Mouse (Mus musculus): ENCODE results near the gene Papolb. TPM values are rescaled to one million over a fixed set of nuclear protein-coding genes. Genes with fewer than 3 reads are reported as not detected.

The Papolb gene
- polyA plus RNA-seq, 1 experiment from 2014 or later = 0.32 TPM

GRCm38 (mm10) chr5:142549441-142549840 is 19.6 kb upstream of the Papolb start:
- Histone ChIP-seq H3K9ac (no peak overlapping the region), H3K9me3 (replicated peaks) (no peaks in the 10 kb centered on the region), H3K36me3 (no peaks in the 10 kb centered on the region), H3K4me2 (replicated peaks) (0 out of 2 replicates have a peak overlapping the region, but pooled peaks have one; percentile 4), H3K4me3 (no peak overlapping the region), H3K27me3 (peaks cover 13% of the 10 kb centered on the region), H3K4me1 (peaks cover 16% of the 10 kb centered on the region), H3K27ac (no peak overlapping the region)
- 42% methylated on average over 9 of the region's 9 CpGs for WGBS
- ATAC-seq (ENCODE audit: low FRiP score) = no peak

GRCm38 (mm10) chr5:142547066-142547465 is 17.2 kb upstream of the Papolb start:
- WGBS = 66% methylated on average over 3 of the region's 3 CpGs
- ATAC-seq (ENCODE audit: low FRiP score) = no peak
- H3K9me3 ChIP-seq (replicated peaks) = no peaks in the 10 kb centered on the region

GRCm38 (mm10) chr5:142546344-142546743 is 16.5 kb upstream of the Papolb start:
- no peak overlapping the region for H3K4me3 ChIP-seq
- no peak overlapping the region for H3K27ac ChIP-seq
- WGBS = 10% methylated on average over 5 of the region's 5 CpGs
- no peak overlapping the region for H3K4me2 ChIP-seq (replicated peaks)
- no peak for ATAC-seq (ENCODE audit: low FRiP score)
- peaks cover 16% of the 10 kb centered on the region for H3K4me1 ChIP-seq
- H3K27me3 ChIP-seq = peaks cover 13% of the 10 kb centered on the region
- no peak overlapping the region for H3K9ac ChIP-seq
- H3K9me3 ChIP-seq (replicated peaks) = no peaks in the 10 kb centered on the region
- H3K36me3 ChIP-seq = no peaks in the 10 kb centered on the region

More at GRCm38 (mm10) chr5:142547066-142547465, 17.2 kb upstream of the Papolb start:
- no peak overlapping the region for H3K4me2 ChIP-seq (replicated peaks)
- H3K27ac ChIP-seq = no peak overlapping the region
- peaks cover 13% of the 10 kb centered on the region for H3K27me3 ChIP-seq
- H3K4me1 ChIP-seq = peaks cover 16% of the 10 kb centered on the region
- H3K36me3 ChIP-seq = no peaks in the 10 kb centered on the region
- H3K9ac ChIP-seq = no peak overlapping the region
- H3K4me3 ChIP-seq = no peak overlapping the region

GRCm38 (mm10) chr5:142545014-142545795 is 15.3 kb upstream of the Papolb start:
- Histone ChIP-seq H3K36me3 (no peaks in the 10 kb centered on the region), H3K9ac (no peak overlapping the region), H3K4me2 (replicated peaks) (no peak overlapping the region), H3K9me3 (replicated peaks) (no peaks in the 10 kb centered on the region), H3K4me1 (peaks cover 11% of the 10 kb centered on the region), H3K27ac (no peak overlapping the region), H3K4me3 (no peak overlapping the region), H3K27me3 (peaks cover 6% of the 10 kb centered on the region)
- no peak for ATAC-seq (ENCODE audit: low FRiP score)
- 71% methylated on average over 5 of the region's 5 CpGs for WGBS

- H3K27ac ChIP-seq = no peak overlapping the region
- H3K4me2 ChIP-seq (replicated peaks) = no peak overlapping the region
- H3K4me1 ChIP-seq = no peaks in the 10 kb centered on the region
- H3K36me3 ChIP-seq = no peaks in the 10 kb centered on the region
- no peaks in the 10 kb centered on the region for H3K9me3 ChIP-seq (replicated peaks)
- ATAC-seq (ENCODE audit: low FRiP score) = no peak
- H3K4me3 ChIP-seq = no peak overlapping the region
- WGBS = 91% methylated on average over 3 of the region's 3 CpGs
- no peak overlapping the region for H3K9ac ChIP-seq
- H3K27me3 ChIP-seq = no peaks in the 10 kb centered on the region
Measured at GRCm38 (mm10) chr5:142537286-142537685, 7.4 kb upstream of the Papolb start.

- 87% methylated on average over 4 of the region's 4 CpGs for WGBS
- H3K9ac ChIP-seq = no peak overlapping the region
- no peaks in the 10 kb centered on the region for H3K36me3 ChIP-seq
- no peak overlapping the region for H3K4me2 ChIP-seq (replicated peaks)
- H3K4me1 ChIP-seq = no peaks in the 10 kb centered on the region
- H3K4me3 ChIP-seq = no peak overlapping the region
- H3K27ac ChIP-seq = no peak overlapping the region
- ATAC-seq (ENCODE audit: low FRiP score) = no peak
- H3K27me3 ChIP-seq = peaks cover 5% of the 10 kb centered on the region
- no peaks in the 10 kb centered on the region for H3K9me3 ChIP-seq (replicated peaks)
Measured at GRCm38 (mm10) chr5:142535388-142535787, 5.5 kb upstream of the Papolb start.

GRCm38 (mm10) chr5:142524711-142525464 is 5.0 kb downstream of the Papolb start:
- ATAC-seq (ENCODE audit: low FRiP score) = no peak
- 0 out of 2 replicates have a peak, but pooled peaks cover 3% of the 10 kb centered on the region for H3K4me1 ChIP-seq
- no peak overlapping the region for H3K27ac ChIP-seq
- H3K4me3 ChIP-seq = no peak overlapping the region
- H3K9ac ChIP-seq = no peak overlapping the region
- H3K27me3 ChIP-seq = peaks cover 13% of the 10 kb centered on the region
- H3K9me3 ChIP-seq (replicated peaks) = no peaks in the 10 kb centered on the region
- 77% methylated on average over 8 of the region's 8 CpGs for WGBS
- no peaks in the 10 kb centered on the region for H3K36me3 ChIP-seq
- H3K4me2 ChIP-seq (replicated peaks) = no peak overlapping the region

GRCm38 (mm10) chr5:142521195-142521866 is 8.5 kb downstream of the Papolb start:
- WGBS = 91% methylated on average over 11 of the region's 11 CpGs
- Histone ChIP-seq H3K4me1 (no peaks in the 10 kb centered on the region), H3K4me3 (no peak overlapping the region), H3K36me3 (no peaks in the 10 kb centered on the region), H3K4me2 (replicated peaks) (no peak overlapping the region), H3K27ac (no peak overlapping the region), H3K9me3 (replicated peaks) (no peaks in the 10 kb centered on the region), H3K9ac (no peak overlapping the region), H3K27me3 (no peaks in the 10 kb centered on the region)
- no peak for ATAC-seq (ENCODE audit: low FRiP score)

GRCm38 (mm10) chr5:142520360-142520759 is 9.5 kb downstream of the Papolb start:
- Histone ChIP-seq H3K9me3 (replicated peaks) (no peaks in the 10 kb centered on the region), H3K4me2 (replicated peaks) (no peak overlapping the region), H3K27me3 (no peaks in the 10 kb centered on the region), H3K27ac (no peak overlapping the region), H3K36me3 (no peaks in the 10 kb centered on the region), H3K9ac (no peak overlapping the region), H3K4me1 (no peaks in the 10 kb centered on the region), H3K4me3 (no peak overlapping the region)
- 88% methylated on average over 4 of the region's 4 CpGs for WGBS
- ATAC-seq (ENCODE audit: low FRiP score) = no peak

- no peaks in the 10 kb centered on the region for H3K4me1 ChIP-seq
- WGBS = 63% methylated on average over 6 of the region's 6 CpGs
Measured at GRCm38 (mm10) chr5:142518973-142519372, 10.9 kb downstream of the Papolb start.

GRCm38 (mm10) chr5:142512112-142512511 is 17.8 kb downstream of the Papolb start:
- H3K4me2 ChIP-seq (replicated peaks) = no peak overlapping the region
- no peaks in the 10 kb centered on the region for H3K36me3 ChIP-seq
- H3K4me1 ChIP-seq = peaks cover 13% of the 10 kb centered on the region
- H3K9me3 ChIP-seq (replicated peaks) = no peaks in the 10 kb centered on the region
- 81% methylated on average over 4 of the region's 4 CpGs for WGBS
- no peak overlapping the region for H3K27ac ChIP-seq
- H3K27me3 ChIP-seq = 0 out of 2 replicates have a peak, but pooled peaks cover 5% of the 10 kb centered on the region
- H3K4me3 ChIP-seq = no peak overlapping the region
- ATAC-seq (ENCODE audit: low FRiP score) = no peak
- H3K9ac ChIP-seq = no peak overlapping the region

More at GRCm38 (mm10) chr5:142518973-142519372, 10.9 kb downstream of the Papolb start:
- H3K4me2 ChIP-seq (replicated peaks) = no peak overlapping the region
- no peak overlapping the region for H3K4me3 ChIP-seq
- no peaks in the 10 kb centered on the region for H3K27me3 ChIP-seq
- H3K9ac ChIP-seq = no peak overlapping the region
- no peak overlapping the region for H3K27ac ChIP-seq
- H3K36me3 ChIP-seq = no peaks in the 10 kb centered on the region
- H3K9me3 ChIP-seq (replicated peaks) = no peaks in the 10 kb centered on the region
- ATAC-seq (ENCODE audit: low FRiP score) = no peak

- Histone ChIP-seq H3K4me2 (replicated peaks) (no peak overlapping the region), H3K27me3 (0 out of 2 replicates have a peak, but pooled peaks cover 5% of the 10 kb centered on the region), H3K9ac (no peak overlapping the region), H3K27ac (no peak overlapping the region), H3K4me1 (peaks cover 13% of the 10 kb centered on the region), H3K36me3 (no peaks in the 10 kb centered on the region), H3K4me3 (no peak overlapping the region), H3K9me3 (replicated peaks) (no peaks in the 10 kb centered on the region)
- WGBS = 58% methylated on average over 7 of the region's 7 CpGs
- ATAC-seq (ENCODE audit: low FRiP score) = no peak
Measured at GRCm38 (mm10) chr5:142510061-142510414, 19.8 kb downstream of the Papolb start.

All from hindbrain, embryonic 12.5 days (tissue).